Mouse (Mus musculus) left cerebral cortex, adult 11 months (tissue): Measurements from ENCODE around the gene Dennd4b.
"Not testable (repeated sequence)": the region's sequence is repeated elsewhere in the genome, so short reads cannot be mapped to it uniquely, and the experiment has no call there.

Source experiments
- DNase-seq: peaks from one replicate; pipeline ENCODE4 v3.0.0; 2022; ENCODE audit warnings: low spot score

The Dennd4b gene

GRCm38 (mm10) chr3:90265034-90265931, at the start of gene Dennd4b:
Dennd4b (plus strand) TSS chr3:90265185.
- peak; percentile 80 for DNase-seq

- DNase-seq = no peak
These were observed 49.1 kb upstream of the Dennd4b start for GRCm38 (mm10) chr3:90215825-90216380.

DNA sequence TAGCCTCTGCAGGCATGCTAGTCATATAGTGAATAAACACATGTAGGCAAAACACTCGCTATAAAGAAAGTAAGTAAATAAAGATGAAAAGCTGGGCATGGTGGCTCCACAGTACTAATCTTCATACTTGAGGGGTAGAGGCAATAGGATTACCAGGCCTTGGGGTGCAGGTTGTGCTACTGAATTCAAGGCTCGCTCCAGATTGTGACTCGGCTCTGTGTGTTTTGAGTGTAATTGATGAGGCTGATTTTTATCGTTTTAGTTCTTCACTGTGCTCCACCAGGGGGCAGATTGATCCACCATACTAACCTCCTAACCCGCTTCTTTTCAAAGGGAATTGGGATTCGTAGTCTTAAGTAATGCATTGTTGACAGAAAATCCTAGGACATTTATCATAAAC, 44.9 kb upstream of the Dennd4b start:
- DNase-seq = peak; percentile 28

- no peak for DNase-seq
These were observed 44.4 kb upstream of the Dennd4b start for GRCm38 (mm10) chr3:90220531-90220951.

- no peak for DNase-seq
These were observed 43.9 kb upstream of the Dennd4b start for GRCm38 (mm10) chr3:90221123-90221522.

DNA sequence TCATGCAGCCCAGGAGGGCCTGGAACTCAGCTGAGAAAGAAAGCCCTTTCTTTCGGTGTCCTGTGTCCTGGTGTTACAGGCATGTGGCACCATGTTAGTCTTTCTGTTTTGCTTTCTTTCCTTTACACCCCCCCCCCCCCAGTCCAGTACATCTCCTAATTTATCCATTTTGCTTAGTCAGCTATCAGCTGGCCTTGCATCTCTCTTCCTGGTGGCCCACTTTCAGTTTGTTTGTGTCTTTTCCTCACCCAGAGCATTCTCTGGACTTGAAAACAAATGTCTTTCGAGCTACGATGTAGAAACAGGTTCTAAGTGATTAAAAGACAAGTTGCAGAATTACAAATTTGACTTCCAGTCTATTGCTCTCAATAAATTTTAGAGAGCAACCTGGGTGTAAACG, 42.5 kb upstream of the Dennd4b start:
- DNase-seq = no peak

DNA sequence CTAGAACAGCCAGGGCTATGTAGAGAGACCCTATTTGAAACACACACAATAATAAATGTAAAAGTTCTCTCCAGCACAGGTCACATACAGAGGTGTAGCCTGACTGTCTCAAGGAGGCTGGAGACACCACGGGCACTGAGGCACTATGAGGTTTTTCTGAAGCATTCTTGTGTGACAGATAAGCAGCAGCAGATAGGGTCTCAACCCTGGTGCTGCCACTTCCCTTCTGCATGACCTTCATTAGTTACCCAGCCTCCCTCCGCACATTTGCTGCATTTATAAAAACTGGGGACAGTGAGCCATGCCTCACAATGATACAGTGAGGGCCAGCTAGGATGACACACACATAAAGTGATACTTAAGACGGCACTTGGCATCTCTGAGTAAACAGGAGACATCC, 42.0 kb upstream of the Dennd4b start:
- no peak for DNase-seq

- no peak for DNase-seq
These were observed 40.7 kb upstream of the Dennd4b start for GRCm38 (mm10) chr3:90224331-90224730.

DNA sequence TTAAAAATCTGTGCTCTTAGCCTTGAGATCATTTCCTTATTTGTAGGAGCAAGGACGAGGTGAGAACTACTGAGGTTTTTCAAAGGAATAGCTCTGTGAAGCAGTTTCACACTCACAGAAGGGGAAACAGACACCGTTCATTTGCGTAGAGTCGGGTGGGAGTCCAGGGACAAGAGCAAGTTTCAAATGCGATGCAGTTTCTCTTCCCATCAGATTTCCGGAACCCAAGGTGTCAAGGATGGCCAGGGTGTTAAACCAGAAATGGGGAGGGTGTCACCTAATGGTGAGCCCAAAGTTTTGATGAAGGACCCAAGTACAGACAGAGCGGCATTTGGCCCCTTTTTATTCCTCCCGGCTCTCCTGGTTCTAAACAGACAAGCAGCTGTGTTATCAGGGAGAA, 33.9 kb upstream of the Dennd4b start:
- DNase-seq = no peak

GRCm38 (mm10) chr3:90231507-90232333, 33.3 kb upstream of the Dennd4b start, which contains the start of gene Jtb:
Jtb (plus strand) TSS chr3:90231597.
- DNase-seq = peak; percentile 93

DNA sequence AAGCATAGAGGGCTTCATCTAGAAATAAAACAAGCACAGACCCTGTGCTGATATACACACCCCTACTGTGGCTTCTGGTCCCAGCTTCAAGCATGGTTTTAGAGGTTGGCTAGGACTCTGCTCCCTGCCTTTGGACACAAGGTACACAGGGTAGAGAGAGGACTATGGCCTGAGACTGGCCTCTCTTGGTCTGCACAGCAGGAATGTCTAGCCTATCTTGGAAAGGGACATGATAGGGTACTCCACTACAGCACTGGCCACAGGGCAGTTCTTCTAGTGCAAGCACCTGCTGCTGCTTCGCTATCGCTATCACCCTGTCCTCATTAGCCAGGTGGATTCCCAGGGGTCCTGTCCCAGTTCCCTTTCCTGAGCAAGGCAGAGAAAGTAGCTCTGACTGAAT, 23.7 kb upstream of the Dennd4b start:
- DNase-seq = no peak

DNA sequence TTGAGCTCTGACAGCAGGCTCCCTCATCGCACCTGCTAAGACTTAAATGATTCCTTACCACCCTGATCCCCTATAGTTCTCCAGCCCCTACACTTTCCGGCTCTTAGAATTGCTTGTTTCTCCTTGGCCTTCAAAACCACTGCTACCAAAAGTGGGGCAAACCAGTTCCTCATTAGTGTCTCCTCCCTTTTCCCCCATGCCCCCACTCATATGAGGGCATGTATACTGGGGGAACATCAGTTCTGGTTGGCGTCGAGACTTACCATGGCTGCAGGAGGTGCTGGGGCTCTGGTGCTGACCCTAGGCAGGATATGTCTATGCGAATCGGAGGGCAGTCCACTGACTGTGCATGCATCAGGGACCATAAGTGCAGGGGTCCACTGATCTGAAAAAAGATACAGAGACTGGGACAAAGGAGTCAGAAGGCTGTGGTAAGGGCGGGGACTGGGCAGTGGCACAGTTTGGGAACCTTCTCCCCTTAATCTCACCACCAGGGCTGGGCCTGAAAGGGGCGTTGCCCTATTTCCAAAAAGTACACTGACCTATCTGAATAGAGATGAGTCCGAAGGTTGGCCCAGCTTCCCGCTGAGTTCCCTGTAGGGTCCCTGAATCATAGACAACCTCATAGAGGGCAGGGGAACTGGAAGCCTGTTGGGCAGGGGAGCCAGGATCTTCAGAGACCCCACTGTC, 23.2 kb upstream of the Dennd4b start:
- no peak for DNase-seq

DNA sequence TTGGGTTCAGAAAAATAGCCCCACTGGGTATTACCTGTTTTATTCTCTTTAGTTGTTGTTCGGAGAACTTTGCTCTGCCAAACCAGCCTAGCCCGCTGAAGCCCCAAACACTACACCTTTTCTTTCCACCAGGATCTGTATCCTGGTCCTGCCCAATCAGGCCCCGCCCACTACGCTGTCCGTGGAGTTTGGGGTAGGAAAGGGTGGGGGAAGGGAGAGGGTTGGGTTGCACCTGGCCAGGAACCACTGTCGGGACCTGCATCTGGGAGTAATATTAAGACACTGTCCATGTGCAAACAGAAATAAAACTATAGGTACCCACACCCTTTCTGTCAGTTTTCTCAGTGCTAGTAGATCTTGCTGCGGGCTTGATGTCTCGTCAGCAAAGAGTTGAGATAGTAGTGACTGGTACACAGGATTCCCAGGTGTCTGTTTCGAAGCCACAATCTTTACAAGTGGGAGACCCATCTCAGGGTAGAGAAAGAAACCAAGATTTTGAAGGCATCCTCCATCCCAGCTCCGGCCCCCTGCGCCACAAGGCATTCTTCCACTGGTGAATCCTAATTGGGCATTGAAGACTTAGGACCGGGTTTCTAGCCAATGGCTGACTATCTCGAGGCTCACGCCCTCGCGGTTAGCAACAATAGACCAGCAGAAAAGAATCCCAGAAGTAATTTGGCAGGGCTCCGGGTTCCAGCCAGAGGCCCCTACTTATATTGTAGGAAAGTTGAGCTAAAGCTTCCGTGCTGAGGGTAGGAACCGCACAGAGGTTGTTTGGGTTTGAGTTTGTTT, 21.8 kb upstream of the Dennd4b start, which contains the start of gene Creb3l4:
TSS of gene Creb3l4 (minus strand) at position 529 of the 792 bp plus-strand sequence.
- DNase-seq = no peak

GRCm38 (mm10) chr3:90245406-90245805, 19.6 kb upstream of the Dennd4b start:
- DNase-seq = no peak

GRCm38 (mm10) chr3:90247630-90247959, 17.4 kb upstream of the Dennd4b start:
- DNase-seq = no peak

GRCm38 (mm10) chr3:90247960-90248745, 16.8 kb upstream of the Dennd4b start, which contains the start of gene Slc39a1:
Slc39a1 (plus strand) TSS chr3:90248172.
- peak; percentile 93 for DNase-seq

DNA sequence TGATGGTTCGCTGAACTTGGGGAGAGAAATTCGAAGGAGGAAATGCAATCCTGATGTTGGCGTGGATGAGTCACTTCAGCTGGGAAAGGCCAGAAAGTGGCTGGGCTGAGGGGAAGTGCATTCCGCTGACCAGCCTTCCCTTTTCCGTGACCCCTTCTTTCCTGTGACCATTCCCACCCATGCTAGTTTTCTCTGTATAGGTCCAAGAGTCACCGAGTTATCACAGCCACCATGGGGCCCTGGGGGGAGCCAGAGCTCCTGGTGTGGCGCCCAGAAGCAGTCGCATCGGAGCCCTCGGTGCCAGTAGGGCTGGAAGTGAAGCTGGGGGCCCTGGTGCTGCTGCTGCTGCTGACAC, 16.3 kb upstream of the Dennd4b start:
- DNase-seq = no peak

DNA sequence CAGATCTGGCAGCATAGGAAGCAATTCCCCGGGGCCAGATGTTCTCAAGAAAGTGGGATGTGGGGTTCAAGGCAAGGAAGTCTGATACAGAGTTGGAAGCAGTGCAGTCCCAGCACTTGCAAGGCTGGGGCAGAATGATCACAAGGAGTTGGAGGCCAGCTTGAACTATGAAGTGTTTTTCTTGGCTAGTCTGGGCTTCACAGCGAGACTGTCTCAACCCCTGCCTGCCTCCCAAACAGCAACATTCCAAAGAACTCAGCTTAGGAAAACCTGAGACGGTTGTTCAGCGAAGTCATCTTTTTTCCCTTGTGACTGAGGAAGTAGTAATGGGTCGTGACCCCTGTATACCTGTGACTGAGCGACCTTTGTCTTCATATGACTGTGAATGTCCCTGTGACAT, 14.2 kb upstream of the Dennd4b start:
- no peak for DNase-seq

- DNase-seq = not testable (repeated sequence)
These were observed 13.2 kb upstream of the Dennd4b start for GRCm38 (mm10) chr3:90251731-90252226.

- DNase-seq = not testable (repeated sequence)
These were observed 12.3 kb upstream of the Dennd4b start for GRCm38 (mm10) chr3:90252659-90253058.
